Mouse (Mus musculus): ENCODE data around the gene Slc1a3.

The Slc1a3 gene

GRCm38 (mm10) chr15:8710146-8711006, at the start of gene Slc1a3:
Slc1a3 (minus strand) TSS chr15:8710764.
- peak; percentile 10 to 14 for DNase-seq (ENCODE audit: low spot score in 2 of 2)

GRCm38 (mm10) chr15:8759026-8759425, 48.5 kb upstream of the Slc1a3 start:
- DNase-seq (ENCODE audit: low spot score in 2 of 2), result no peak

DNA sequence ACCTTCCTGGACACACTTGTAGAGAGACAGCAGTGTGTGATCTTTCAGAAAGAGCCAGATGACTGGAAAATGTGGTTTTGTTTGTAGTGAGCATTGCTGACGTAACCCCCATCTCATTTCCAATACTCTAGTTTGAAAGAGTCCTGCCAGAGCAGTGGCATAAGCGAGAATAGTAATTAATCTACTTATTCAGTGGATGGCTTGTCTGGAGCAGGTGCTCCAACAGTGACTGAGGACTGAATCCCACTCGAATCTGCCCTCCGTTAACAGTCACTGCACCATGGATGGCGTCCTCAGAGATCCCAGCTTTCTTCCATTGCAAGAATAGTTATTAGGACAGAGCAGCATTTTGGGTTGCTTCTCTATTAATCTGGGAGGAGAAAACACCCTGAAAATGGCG, 45.9 kb upstream of the Slc1a3 start:
- no peak for DNase-seq (ENCODE audit: low spot score in 2 of 2)

GRCm38 (mm10) chr15:8749762-8750161, 39.2 kb upstream of the Slc1a3 start:
- DNase-seq (ENCODE audit: low spot score in 2 of 2), result no peak

GRCm38 (mm10) chr15:8748771-8749170, 38.2 kb upstream of the Slc1a3 start:
- DNase-seq (ENCODE audit: low spot score in 2 of 2), result no peak

DNA sequence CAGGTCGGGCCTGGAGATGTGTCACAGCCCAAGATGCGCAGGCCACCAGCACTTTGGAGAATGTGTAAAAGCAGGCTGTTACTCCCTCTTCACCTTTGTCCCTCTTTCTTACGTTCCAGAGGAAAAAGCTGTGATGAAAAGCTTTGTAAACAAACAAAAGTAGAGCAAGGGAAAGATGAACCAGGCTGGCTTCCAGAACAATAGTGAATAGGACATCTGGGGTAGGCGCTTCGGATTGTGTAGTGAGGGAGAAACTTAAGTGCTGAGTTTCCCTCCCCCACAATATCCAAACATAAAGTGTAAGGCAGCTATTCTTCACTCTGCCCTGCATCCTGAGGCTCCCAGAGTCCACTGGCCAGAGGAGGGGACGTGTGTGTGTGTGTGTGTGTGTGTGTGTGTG, 31.0 kb upstream of the Slc1a3 start:
- DNase-seq (ENCODE audit: low spot score in 2 of 2), result no peak

DNA sequence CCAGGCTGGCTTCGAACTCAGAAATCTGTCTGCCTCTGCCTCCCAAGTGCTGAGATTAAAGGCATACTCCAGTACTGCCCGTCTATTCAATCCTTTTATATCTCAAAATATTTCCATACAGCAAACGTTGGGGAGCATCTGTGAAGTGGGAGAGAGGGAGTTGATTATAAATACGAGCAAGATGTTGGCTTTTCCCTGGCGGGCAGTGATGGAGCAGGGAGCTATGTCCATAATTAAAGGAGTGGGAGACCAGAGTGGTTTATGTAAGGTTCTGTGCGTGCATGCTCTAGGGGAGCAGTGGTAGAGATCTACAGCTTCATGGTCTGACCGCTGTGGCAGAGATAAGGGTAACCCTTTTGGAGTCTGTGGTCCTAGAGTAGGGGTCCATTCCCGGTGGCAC, 30.2 kb upstream of the Slc1a3 start:
- DNase-seq (ENCODE audit: low spot score in 2 of 2), result no peak

DNA sequence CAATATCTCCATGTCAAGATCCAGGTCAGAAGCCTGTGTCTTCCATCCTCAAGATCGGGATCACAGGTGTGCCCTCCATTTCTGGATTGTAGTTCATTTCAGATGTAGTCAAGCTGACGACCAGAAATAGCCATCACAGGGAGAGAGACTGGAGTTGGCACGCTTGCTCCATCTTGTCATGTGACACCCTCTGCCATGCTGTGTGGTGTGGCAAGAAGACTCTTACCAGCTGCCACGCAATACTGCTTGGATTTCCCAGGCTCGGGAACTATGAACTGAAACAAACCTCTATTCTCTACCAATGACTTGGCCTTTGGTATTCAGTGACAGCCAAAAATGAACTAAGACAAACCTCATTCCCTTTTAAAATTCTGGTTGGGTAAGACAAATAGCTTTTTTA, 27.6 kb upstream of the Slc1a3 start:
- DNase-seq (ENCODE audit: low spot score in 2 of 2), result no peak

DNA sequence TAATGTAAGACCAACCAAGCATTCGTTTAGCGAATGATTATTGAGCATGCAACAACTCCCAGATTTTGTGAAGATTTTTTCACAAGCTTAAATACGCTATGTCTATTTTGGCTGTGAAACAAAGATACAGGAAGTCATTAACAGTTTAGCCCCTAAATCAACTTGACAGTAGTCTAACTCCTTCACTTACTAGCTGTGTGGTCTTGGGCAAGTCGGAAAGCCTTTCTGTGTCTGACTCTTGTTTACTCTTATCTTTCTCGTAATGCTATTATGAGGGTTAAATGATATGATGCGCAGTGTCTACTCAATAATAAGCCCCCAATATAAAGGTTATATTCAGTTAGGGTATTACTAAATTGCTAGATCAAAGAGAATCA, 23.8 kb upstream of the Slc1a3 start:
- DNase-seq (ENCODE audit: low spot score in 2 of 2), result no peak

DNA sequence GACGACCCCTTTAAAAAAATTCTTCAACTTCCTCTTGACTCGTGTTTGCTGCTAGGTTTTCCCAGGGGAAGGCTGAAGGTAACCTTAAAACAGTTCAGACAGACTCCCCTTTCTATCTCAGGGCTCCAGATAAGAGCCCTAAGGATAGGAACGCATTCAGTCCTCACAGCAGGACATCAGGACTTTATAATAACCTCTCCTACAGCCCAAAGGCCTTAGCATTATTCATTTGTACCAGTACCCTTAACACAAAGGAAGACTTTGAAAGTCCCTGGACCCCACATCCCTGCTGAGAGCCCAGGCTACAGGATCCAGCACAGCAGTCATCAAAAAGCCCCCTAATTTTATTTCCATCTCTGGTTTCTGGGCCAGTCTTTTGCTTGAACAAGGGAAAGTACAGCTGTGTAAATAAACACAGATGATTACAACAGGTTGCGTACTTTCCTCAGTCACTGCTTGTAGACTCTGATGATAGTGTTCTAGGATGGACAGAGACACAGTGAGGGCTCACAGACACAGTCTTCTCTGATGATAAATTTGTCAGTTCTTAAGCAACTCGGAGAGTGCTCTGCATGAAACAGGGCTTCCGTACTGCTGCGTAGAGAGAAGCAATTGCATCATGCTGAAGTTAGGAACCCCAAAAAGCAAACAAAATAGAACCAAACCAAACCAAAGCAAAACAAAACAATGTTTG, 23.3 kb upstream of the Slc1a3 start:
- DNase-seq (ENCODE audit: low spot score in 2 of 2), result no peak

GRCm38 (mm10) chr15:8728861-8729260, 18.3 kb upstream of the Slc1a3 start:
- DNase-seq (ENCODE audit: low spot score in 2 of 2), result no peak

DNA sequence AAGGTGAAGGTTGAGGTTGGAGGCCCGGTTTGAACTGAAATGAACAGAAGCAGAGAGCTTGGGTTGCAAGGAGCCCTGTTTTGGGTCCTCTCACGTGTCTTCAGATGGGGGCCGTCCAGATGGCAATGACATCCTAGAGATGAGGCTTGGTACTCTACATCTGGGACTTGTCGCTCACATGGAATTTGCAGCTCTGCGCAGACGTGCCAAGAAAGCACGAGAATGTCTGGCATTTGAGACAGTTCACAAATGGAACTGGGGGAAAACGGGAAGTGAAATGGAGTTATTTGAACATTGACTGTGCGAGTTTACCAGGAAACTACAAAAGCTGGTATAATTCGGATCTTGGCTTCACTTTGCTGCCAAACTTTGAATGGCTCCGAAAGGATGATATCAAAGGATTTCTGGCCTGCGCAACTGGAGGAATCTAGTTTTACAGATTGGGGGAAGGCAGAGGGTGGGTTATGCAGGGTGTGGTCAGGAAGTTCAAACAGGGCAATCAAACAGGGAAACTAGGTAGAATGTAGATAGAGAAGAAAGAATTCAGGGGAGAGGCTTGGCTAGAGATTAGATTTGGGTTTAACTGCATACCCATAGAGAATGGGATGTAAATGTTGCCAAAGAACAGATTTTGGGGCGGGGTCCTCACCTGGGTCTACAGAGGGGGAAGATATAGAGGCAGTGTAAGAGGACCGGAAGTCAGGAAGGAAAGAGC, 12.0 kb upstream of the Slc1a3 start:
- no peak for DNase-seq (ENCODE audit: low spot score in 2 of 2)

DNA sequence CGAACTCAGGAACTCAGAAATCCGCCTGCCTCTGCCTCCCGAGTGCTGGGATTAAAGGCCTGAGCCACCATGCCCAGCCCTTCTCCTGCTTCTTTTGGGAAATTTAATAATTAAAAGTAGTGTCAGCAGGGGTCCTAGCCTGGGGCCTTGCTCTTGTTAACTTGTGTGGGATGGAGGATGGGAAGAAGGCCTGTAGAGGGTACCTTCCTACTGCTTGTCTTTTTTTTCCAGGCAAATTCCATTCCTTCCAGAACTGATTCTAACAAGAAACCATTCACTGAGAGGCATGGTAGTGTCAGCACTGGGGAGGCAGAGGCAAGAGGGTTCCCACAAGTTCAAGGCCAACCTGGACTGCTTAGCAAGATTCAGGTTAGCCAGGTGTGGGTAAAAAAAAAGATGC, 11.2 kb upstream of the Slc1a3 start:
- DNase-seq (ENCODE audit: low spot score in 2 of 2), result no peak

GRCm38 (mm10) chr15:8721005-8721404, 10.4 kb upstream of the Slc1a3 start:
- no peak for DNase-seq (ENCODE audit: low spot score in 2 of 2)

DNA sequence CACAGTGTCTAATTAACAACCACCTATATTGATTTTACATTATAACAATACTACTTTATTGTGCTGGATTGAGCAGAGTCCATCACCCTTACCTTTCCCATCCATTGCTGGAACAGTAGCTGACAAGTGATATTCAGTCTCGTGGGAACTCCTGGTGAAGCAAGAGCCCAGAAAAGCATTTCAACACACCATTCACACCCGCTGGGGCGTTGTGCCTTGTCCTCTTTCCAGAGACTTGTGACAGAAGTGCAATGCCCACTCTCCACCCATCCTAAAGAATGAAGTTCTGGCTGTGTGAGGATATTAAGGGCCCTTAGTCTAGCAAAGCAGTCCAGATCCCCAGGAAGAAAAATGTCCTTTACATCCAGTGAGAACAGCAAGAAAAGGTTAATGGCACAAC, 7.9 kb upstream of the Slc1a3 start:
- DNase-seq (ENCODE audit: low spot score in 2 of 2), result no peak

GRCm38 (mm10) chr15:8717021-8717571, 6.5 kb upstream of the Slc1a3 start:
- no peak for DNase-seq (ENCODE audit: low spot score in 2 of 2)

DNA sequence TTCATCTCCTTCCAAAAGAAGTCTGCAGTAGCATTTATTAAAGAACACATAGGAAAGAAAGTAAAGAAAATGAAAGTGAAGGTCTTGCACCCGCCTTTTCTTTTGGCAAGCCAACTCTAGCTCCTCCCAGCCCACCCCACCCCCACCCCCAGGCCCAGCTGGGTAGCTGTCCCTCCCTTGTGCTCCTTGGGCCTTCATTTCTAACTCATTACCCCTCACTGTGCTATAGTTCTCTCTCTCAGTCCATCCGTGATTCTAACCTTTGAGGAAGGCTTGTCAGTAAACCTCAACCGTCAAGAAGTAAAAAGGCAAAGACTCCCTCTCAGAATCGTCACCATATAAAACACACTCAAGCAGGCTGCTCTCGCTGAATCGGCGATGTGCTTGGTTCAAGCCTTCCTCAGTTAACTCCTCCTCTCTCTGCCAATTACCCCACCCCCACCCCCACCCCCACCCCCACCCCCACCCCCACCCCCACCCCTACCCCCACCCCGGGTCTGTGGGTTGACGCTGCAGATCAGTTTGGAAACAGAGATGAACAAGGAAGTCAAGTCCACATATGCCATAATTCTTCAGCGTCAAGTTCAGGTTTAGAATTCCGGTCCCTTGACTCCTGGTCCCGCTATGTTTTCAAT, 5.9 kb upstream of the Slc1a3 start:
- no peak for DNase-seq (ENCODE audit: low spot score in 2 of 2)

- no peak for DNase-seq (ENCODE audit: low spot score in 2 of 2)
Observed at GRCm38 (mm10) chr15:8715666-8716065, 5.1 kb upstream of the Slc1a3 start.

GRCm38 (mm10) chr15:8712433-8712984, 1.9 kb upstream of the Slc1a3 start:
- no peak for DNase-seq (ENCODE audit: low spot score in 2 of 2)

GRCm38 (mm10) chr15:8711630-8712310, 1.2 kb upstream of the Slc1a3 start:
- no peak for DNase-seq (ENCODE audit: low spot score in 2 of 2)

DNA sequence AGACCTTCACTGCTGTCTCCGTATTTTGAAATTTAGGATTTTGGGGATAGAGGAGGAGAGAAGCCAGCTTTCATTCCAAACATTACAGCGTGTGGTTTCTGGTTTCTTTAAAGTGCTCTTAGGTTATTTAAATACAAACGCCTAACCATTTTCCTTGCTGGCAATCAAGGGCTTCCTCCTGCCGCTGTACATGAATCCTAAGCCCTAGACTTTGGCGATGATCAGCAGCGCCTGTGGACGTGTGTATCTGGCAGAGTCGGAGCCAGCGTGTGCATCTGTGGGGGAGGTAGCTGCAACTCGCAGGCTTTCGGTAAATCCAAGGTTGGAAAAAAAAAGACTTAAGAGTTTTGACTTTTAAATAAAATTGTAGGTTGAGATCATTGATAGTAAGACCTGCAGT, 986 bp downstream of the Slc1a3 start:
- no peak for DNase-seq (ENCODE audit: low spot score in 2 of 2)

All from right cerebral cortex, postnatal 36 days (tissue).